Mouse (Mus musculus) cerebellum, postnatal 14 days (tissue): Measurements from ENCODE around the gene 4921504E06Rik.

Experiments used
- DNase-seq, 2 experiments: peaks; one replicate each; pipeline ENCODE4 v3.0.0; 2021; ENCODE audit warnings: mixed read lengths in 2 of 2

The 4921504E06Rik gene

DNA sequence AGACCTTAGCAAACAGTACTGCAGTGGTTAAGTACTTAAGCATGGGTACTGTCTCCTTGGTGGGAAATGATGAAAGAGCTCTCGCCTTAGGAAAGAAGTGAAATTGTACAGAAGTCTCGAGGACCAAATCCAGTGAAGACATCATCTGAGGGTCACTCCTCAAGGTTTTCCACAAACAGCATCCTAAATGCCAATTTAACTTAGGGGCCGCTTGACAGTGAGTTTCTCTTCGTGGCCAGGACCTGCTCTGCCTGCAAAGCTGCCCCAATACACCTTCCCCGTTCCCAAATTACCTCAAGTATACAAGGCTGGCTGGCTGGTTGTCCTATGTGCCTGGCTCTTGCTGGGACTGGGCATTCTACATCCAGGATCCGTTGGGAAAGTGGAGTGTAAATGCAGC lies 137.6 kb downstream of the 4921504E06Rik start:
- DNase-seq = no peak

- DNase-seq = peak; percentile 59 to 84
Observed at GRCm38 (mm10) chr2:19415063-19415521, 138.6 kb downstream of the 4921504E06Rik start.

GRCm38 (mm10) chr2:19414222-19414965 lies 139.3 kb downstream of the 4921504E06Rik start:
- peak; percentile 84 to 91 for DNase-seq
